In the genomic region with DNA sequence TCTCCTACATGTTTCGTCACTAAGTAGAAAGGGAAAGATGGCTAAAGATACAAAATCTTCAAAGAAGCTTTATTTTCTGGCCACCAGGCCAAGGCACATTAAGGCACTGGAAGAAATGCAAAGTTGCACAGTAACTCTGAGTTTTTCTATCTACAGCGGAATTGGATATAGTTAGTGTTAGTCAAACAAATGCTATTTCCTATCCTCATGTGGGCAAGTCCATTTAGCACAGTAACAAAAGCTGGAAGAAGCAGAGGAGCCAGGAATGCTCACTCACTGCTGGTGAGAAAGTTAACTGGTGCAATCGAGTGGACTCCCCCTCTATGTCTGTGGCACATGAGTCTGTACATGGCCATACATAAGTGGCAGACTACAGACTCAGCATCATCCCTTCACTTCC, we compare ENCODE assay signal across 22 mouse cellular contexts.
"Had no signal": no experiment of that assay in that cellular context is flagged by ENCODE, and none has a peak within 500 bp of the region (broad histone marks: within the 10 kb centered on the region; RNA-seq: fewer than 3 reads in every experiment).

No protein-coding gene starts in this region.

- DNase-seq: kidney, adult 11 months; kidney, adult 8-10 months; kidney, postnatal 10 days; kidney, postnatal 36 days; layer of hippocampus, postnatal 36 days; liver; lung, adult 18-20 months; lung, postnatal 10 days; lung, postnatal 36 days; right cerebral cortex, postnatal 25 days; spleen, adult 18-20 months; thymus, postnatal 36 days had no signal

- H3K9me3 ChIP-seq: intestine, embryonic 15.5 days; kidney, embryonic 15.5 days; limb, embryonic 10.5 days; limb, embryonic 13.5 days; liver, embryonic 12.5 days; liver, embryonic 15.5 days; lung, embryonic 15.5 days; megakaryocyte, embryonic 14.5 days; stomach, embryonic 15.5 days had no signal

- H3K27me3 ChIP-seq: intestine, embryonic 15.5 days; kidney, embryonic 15.5 days; limb, embryonic 13.5 days; liver, embryonic 12.5 days; liver, embryonic 15.5 days; lung, embryonic 15.5 days; megakaryocyte, embryonic 14.5 days; stomach, embryonic 15.5 days had no signal

- H3K4me3 ChIP-seq: intestine, embryonic 15.5 days; kidney, embryonic 15.5 days; limb, embryonic 10.5 days; limb, embryonic 13.5 days; liver, embryonic 12.5 days; liver, embryonic 15.5 days; lung, embryonic 15.5 days; myocyte; stomach, embryonic 15.5 days had no signal

- H3K4me1 ChIP-seq: intestine, embryonic 15.5 days; kidney, embryonic 15.5 days; limb, embryonic 13.5 days; liver, embryonic 12.5 days; liver, embryonic 15.5 days; lung, embryonic 15.5 days; megakaryocyte, embryonic 14.5 days; stomach, embryonic 15.5 days had no signal

- H3K27ac ChIP-seq: intestine, embryonic 15.5 days; kidney, embryonic 15.5 days; limb, embryonic 10.5 days; limb, embryonic 13.5 days; liver, embryonic 12.5 days; liver, embryonic 15.5 days; lung, embryonic 15.5 days; stomach, embryonic 15.5 days had no signal

- ATAC-seq: intestine, embryonic 15.5 days; liver, embryonic 12.5 days had no signal

- H3K9ac ChIP-seq: intestine, embryonic 15.5 days; kidney, embryonic 15.5 days; limb, embryonic 13.5 days; liver, embryonic 12.5 days; liver, embryonic 15.5 days; lung, embryonic 15.5 days; stomach, embryonic 15.5 days had no signal

- H3K36me3 ChIP-seq: intestine, embryonic 15.5 days; kidney, embryonic 15.5 days; limb, embryonic 10.5 days; limb, embryonic 13.5 days; liver, embryonic 12.5 days; liver, embryonic 15.5 days; lung, embryonic 15.5 days; stomach, embryonic 15.5 days had no signal

- H3K4me2 ChIP-seq: intestine, embryonic 15.5 days; kidney, embryonic 15.5 days; limb, embryonic 13.5 days; liver, embryonic 12.5 days; liver, embryonic 15.5 days; lung, embryonic 15.5 days; stomach, embryonic 15.5 days had no signal
